Mouse (Mus musculus) CH12.LX (cell line): ENCODE measurements around the gene Dennd2d. TPM values are rescaled to one million over a fixed set of nuclear protein-coding genes. Genes with fewer than 3 reads are reported as not detected.

Source experiments
- DNase-seq: peaks from one replicate; pipeline ENCODE4 v3.0.0-alpha.2; 2013; ENCODE audit errors: extremely low read depth
- H3K27ac ChIP-seq: 2 replicates; pipeline ENCODE4 v1.5.1; 2012; ENCODE audit warnings: low read depth, mild to moderate bottlenecking, control low read depth, moderate library complexity; ENCODE audit not compliant: insufficient read depth
- H3K27me3 ChIP-seq: replicated peaks from 2 replicates; pipeline ENCODE3; 2012; ENCODE audit warnings: inconsistent platforms
- H3K36me3 ChIP-seq, 2 experiments: replicated peaks in 1 of 2; 2 replicates each; pipeline versions ENCODE3 to v1.6.1; 2012; ENCODE audit warnings: inconsistent platforms in 1 of 2, low read length in 1 of 2, mild to moderate bottlenecking in 1 of 2, mixed read lengths in 1 of 2, moderate library complexity in 1 of 2; ENCODE audit not compliant: control insufficient read depth in 1 of 2, insufficient read depth in 1 of 2
- H3K4me1 ChIP-seq, 2 experiments: 2 replicates each; pipeline ENCODE4 v1.6.1; 2012; ENCODE audit warnings: inconsistent platforms in 1 of 2, moderate library complexity in 1 of 2; ENCODE audit not compliant: insufficient read depth in 2 of 2, control insufficient read depth in 1 of 2
- H3K4me2 ChIP-seq: 2 replicates; pipeline ENCODE4 v1.6.1; 2012; ENCODE audit warnings: low read depth, mild to moderate bottlenecking, control low read depth; ENCODE audit not compliant: poor library complexity, insufficient read depth, severe bottlenecking
- H3K4me3 ChIP-seq, 3 experiments: fragments of 150-350 bp in 1 of 3; sonication (generic) in 1 of 3; replicated peaks in 1 of 3; 2 replicates each; pipeline versions ENCODE3 to v1.5.1; 2011 to 2012; ENCODE audit warnings: low read depth in 2 of 3, low read length in 2 of 3, mild to moderate bottlenecking in 2 of 3, moderate library complexity in 2 of 3, control low read depth in 1 of 3, improper control_type of control experiment in 1 of 3, inconsistent platforms in 1 of 3, mixed read lengths in 1 of 3; ENCODE audit not compliant: poor library complexity in 1 of 3
- H3K79me2 ChIP-seq: replicated peaks from 2 replicates; pipeline ENCODE4 v1.6.1; 2012; ENCODE audit warnings: mild to moderate bottlenecking, moderate library complexity; ENCODE audit not compliant: control insufficient read depth, poor library complexity, insufficient read depth, severe bottlenecking; ENCODE audit errors: extremely low read depth
- H3K9ac ChIP-seq: 2 replicates; pipeline ENCODE4 v1.6.1; 2012; ENCODE audit warnings: low read depth, mild to moderate bottlenecking, control low read depth, moderate library complexity; ENCODE audit not compliant: insufficient read depth
- H3K9me3 ChIP-seq: replicated peaks from 2 replicates; pipeline ENCODE3; 2012; ENCODE audit warnings: low read length, inconsistent platforms, mixed read lengths
- BHLHE40 ChIP-seq: IDR thresholded peaks from 2 replicates; pipeline ENCODE4 v1.6.1; 2011; ENCODE audit warnings: mild to moderate bottlenecking, low read depth, low read length, improper control_type of control experiment
- CHD1 ChIP-seq: IDR thresholded peaks from 2 replicates; pipeline ENCODE4 v1.6.1; 2012; ENCODE audit warnings: low read depth, low read length, improper control_type of control experiment, inconsistent platforms
- CTCF ChIP-seq, 2 experiments: IDR thresholded peaks in 1 of 2; conservative IDR thresholded peaks in 1 of 2; 2 replicates each; pipeline ENCODE4 v1.5.1; 2011 to 2012; ENCODE audit warnings: low read depth in 2 of 2, low read length in 2 of 2, improper control_type of control experiment in 1 of 2, inconsistent platforms in 1 of 2, mild to moderate bottlenecking in 1 of 2, moderate library complexity in 1 of 2
- E2F4 ChIP-seq: IDR thresholded peaks from 2 replicates; pipeline ENCODE4 v1.6.1; 2011; ENCODE audit warnings: low read depth, low read length, improper control_type of control experiment; ENCODE audit not compliant: insufficient replicate concordance
- EP300 ChIP-seq: IDR thresholded peaks from 2 replicates; pipeline ENCODE4 v1.6.1; 2011; ENCODE audit warnings: low read length, improper control_type of control experiment
- IRF4 ChIP-seq: IDR thresholded peaks from 2 replicates; pipeline ENCODE4 v1.6.1; 2014; ENCODE audit warnings: low read depth, mild to moderate bottlenecking, inconsistent platforms, low read length, improper control_type of control experiment
- JUN ChIP-seq: IDR thresholded peaks from 2 replicates; pipeline ENCODE4 v1.6.1; 2011; ENCODE audit warnings: low read depth, mild to moderate bottlenecking, low read length, improper control_type of control experiment, moderate library complexity; ENCODE audit not compliant: insufficient read depth
- KAT2A ChIP-seq: IDR thresholded peaks from 2 replicates; pipeline ENCODE4 v1.6.1; 2012; ENCODE audit warnings: low read length, improper control_type of control experiment, inconsistent platforms; ENCODE audit not compliant: insufficient replicate concordance
- MAFK ChIP-seq: IDR thresholded peaks from 2 replicates; pipeline ENCODE4 v1.6.1; 2011; ENCODE audit warnings: low read length, improper control_type of control experiment; ENCODE audit not compliant: insufficient replicate concordance
- MAX ChIP-seq: IDR thresholded peaks from 2 replicates; pipeline ENCODE4 v1.6.1; 2011; ENCODE audit warnings: low read length, improper control_type of control experiment
- MEF2A ChIP-seq: IDR thresholded peaks from 2 replicates; pipeline ENCODE4 v1.6.1; 2014; ENCODE audit warnings: low read depth, mild to moderate bottlenecking, inconsistent platforms, low read length, improper control_type of control experiment, borderline replicate concordance
- MXI1 ChIP-seq: IDR thresholded peaks from 2 replicates; pipeline ENCODE4 v1.6.1; 2011; ENCODE audit warnings: mild to moderate bottlenecking, low read depth, low read length, improper control_type of control experiment
- MYC ChIP-seq: IDR thresholded peaks from 2 replicates; pipeline ENCODE4 v1.6.1; 2011; ENCODE audit warnings: low read depth, mild to moderate bottlenecking, improper control_type of control experiment, low read length
- PAX5 ChIP-seq: IDR thresholded peaks from 2 replicates; pipeline ENCODE4 v1.6.1; 2012; ENCODE audit warnings: low read length, inconsistent platforms, mixed read lengths
- POLR2AphosphoS2 ChIP-seq: IDR thresholded peaks from 2 replicates; pipeline ENCODE4 v1.6.1; 2011; ENCODE audit warnings: low read depth, low read length, improper control_type of control experiment
- SIN3A ChIP-seq: IDR thresholded peaks from 2 replicates; pipeline ENCODE4 v1.6.1; 2012; ENCODE audit warnings: low read length, improper control_type of control experiment, inconsistent platforms
- SMC3 ChIP-seq: IDR thresholded peaks from 2 replicates; pipeline ENCODE4 v1.6.1; 2011; ENCODE audit warnings: low read depth, low read length, improper control_type of control experiment
- UBTF ChIP-seq: IDR thresholded peaks from 2 replicates; pipeline ENCODE4 v1.6.1; 2012; ENCODE audit warnings: low read depth, mild to moderate bottlenecking, inconsistent platforms, low read length, improper control_type of control experiment, moderate library complexity
- USF2 ChIP-seq: conservative IDR thresholded peaks from 2 replicates; pipeline ENCODE4 v1.6.1; 2011; ENCODE audit warnings: low read depth, low read length, improper control_type of control experiment
- ZKSCAN1 ChIP-seq: IDR thresholded peaks from 2 replicates; pipeline ENCODE4 v1.6.1; 2012; ENCODE audit warnings: low read depth, inconsistent platforms, low read length, improper control_type of control experiment, borderline replicate concordance
- ZMIZ1 ChIP-seq: IDR thresholded peaks from 2 replicates; pipeline ENCODE4 v1.6.1; 2012; ENCODE audit warnings: low read depth, mild to moderate bottlenecking, inconsistent platforms, low read length, improper control_type of control experiment
- dilution Hi-C: fragments of 300-500 bp; cut with MboI; formaldehyde crosslinking; loops from 2 replicates; pipeline ENCODE4 v1.14.3; 2020; ENCODE audit warnings: low sequenced_read_pairs; ENCODE audit not compliant: extremely low pct_unique_long_range_greater_than_20kb, extremely low pct_ligation_motif_present
- in situ Hi-C: fragments of 300-500 bp; cut with MboI; formaldehyde crosslinking; loops from 3 replicates; pipeline ENCODE4 v1.14.3; 2019; ENCODE audit warnings: low sequenced_read_pairs, low pct_ligation_motif_present, low pct_unique_long_range_greater_than_20kb, mixed read lengths
- polyA plus RNA-seq: library from polyadenylated mRNA; unstranded; fragments of >175 nt; gene quantifications from 2 replicates; pipeline ENCODE4 v1.2.1, GENCODE M21; 2012; ENCODE audit warnings: low read depth; ENCODE audit not compliant: insufficient read length
- total RNA-seq, 2 experiments: library from RNA; depleted of rRNA; stranded (reverse); fragments of 300-350 nt in 1 of 2; fragments of >200 nt in 1 of 2; gene quantifications; 2 replicates each; pipeline ENCODE4 v1.2.3; 2012 to 2014

The Dennd2d gene
- total and polyA plus RNA-seq, 3 experiments = 30.4 to 39.8 (median 38.2) TPM

GRCm38 (mm10) chr3:106448995-106449394, 33.2 kb upstream of the Dennd2d start:
- dilution Hi-C loops (no loop called here), in situ Hi-C loops (loop anchor here (10.0 kb wide), 1 partner anchor 774 kb away; no protein-coding TSS in a partner anchor)
- H3K79me2 ChIP-seq = no peaks in the 10 kb centered on the region
- peaks cover 0 to 13% of the 10 kb centered on the region in 2 experiments; a peak in 2 of 4 replicates for H3K4me1 ChIP-seq
- H3K4me2 ChIP-seq = peak overlapping the region; percentile 16; the same call in 1 of the 2 replicates
- H3K4me3 ChIP-seq = peak overlapping the region in 1 of 3 experiments; percentile 29
- DNase-seq = no peak
- no peaks in the 10 kb centered on the region for H3K9me3 ChIP-seq
- TF ChIP-seq UBTF (no peak), PAX5 (no peak), JUN (no peak), SMC3 (no peak), ZKSCAN1 (no peak), KAT2A (no peak), MAX (no peak), IRF4 (no peak), EP300 (no peak), MXI1 (no peak), POLR2AphosphoS2 (no peak), MEF2A (no peak), BHLHE40 (no peak), MYC (no peak), E2F4 (no peak), CTCF (conservative IDR thresholded peaks at IDR 0.05 in 1 of 2, IDR thresholded peaks at IDR 0.05 in 1 of 2; ENCODE audit: low read depth in 2 of 2, low read length in 2 of 2) (no peak), ZMIZ1 (no peak), MAFK (no peak), USF2 (no peak), SIN3A (no peak)
- H3K27ac ChIP-seq = no peak overlapping the region
- H3K27me3 ChIP-seq = peaks cover 2% of the 10 kb centered on the region
- H3K9ac ChIP-seq = peak overlapping the region; percentile 2; the same call in 1 of the 2 replicates
- H3K36me3 ChIP-seq = no peaks in the 10 kb centered on the region

GRCm38 (mm10) chr3:106449567-106449966, 32.6 kb upstream of the Dennd2d start:
- no peak for DNase-seq
- H3K4me2 ChIP-seq = peak overlapping the region; percentile 16; the same call in 1 of the 2 replicates
- H3K27ac ChIP-seq = no peak overlapping the region
- H3K27me3 ChIP-seq = peaks cover 2% of the 10 kb centered on the region
- no peaks in the 10 kb centered on the region for H3K79me2 ChIP-seq
- H3K9ac ChIP-seq = no peak overlapping the region
- H3K4me1 ChIP-seq = peaks cover 0 to 13% of the 10 kb centered on the region in 2 experiments; a peak in 2 of 4 replicates
- H3K36me3 ChIP-seq = no peaks in the 10 kb centered on the region
- dilution Hi-C loops (no loop called here), in situ Hi-C loops (loop anchor here (10.0 kb wide), 1 partner anchor 775 kb away; no protein-coding TSS in a partner anchor)
- no peaks in the 10 kb centered on the region for H3K9me3 ChIP-seq
- no peak overlapping the region for H3K4me3 ChIP-seq
- 0 out of 2 replicates have a peak, but pooled peaks have one; percentile 40 for TF ChIP-seq CHD1
- no peak for TF ChIP-seq MAFK
- 0 out of 2 replicates have a peak, but pooled peaks have one; percentile 22 for TF ChIP-seq MAX
- TF ChIP-seq EP300 = peak; percentile 49
